Mouse (Mus musculus): ENCODE data around the gene B4galt5.

B4galt5 gene

DNA sequence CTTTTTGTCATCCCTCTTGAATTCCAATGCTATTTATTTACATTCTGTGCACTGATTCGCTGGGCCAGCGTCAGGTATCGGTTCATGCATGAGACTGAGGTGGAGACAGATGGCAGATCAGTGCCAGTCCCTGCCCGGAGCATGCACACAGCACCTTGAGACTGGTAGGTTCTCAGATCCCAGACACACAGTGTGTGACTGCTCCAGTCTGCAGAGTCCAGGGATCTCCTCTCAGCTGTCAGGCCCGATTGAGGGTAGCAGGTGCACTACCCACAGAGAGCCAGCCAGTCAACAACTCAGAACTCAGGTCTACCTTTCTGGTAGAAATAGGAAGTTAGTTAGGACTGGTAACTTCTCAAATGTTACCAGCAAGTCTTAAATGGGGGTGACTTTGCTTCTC lies 18.4 kb downstream of the B4galt5 start:
- DNase-seq, result no peak

DNA sequence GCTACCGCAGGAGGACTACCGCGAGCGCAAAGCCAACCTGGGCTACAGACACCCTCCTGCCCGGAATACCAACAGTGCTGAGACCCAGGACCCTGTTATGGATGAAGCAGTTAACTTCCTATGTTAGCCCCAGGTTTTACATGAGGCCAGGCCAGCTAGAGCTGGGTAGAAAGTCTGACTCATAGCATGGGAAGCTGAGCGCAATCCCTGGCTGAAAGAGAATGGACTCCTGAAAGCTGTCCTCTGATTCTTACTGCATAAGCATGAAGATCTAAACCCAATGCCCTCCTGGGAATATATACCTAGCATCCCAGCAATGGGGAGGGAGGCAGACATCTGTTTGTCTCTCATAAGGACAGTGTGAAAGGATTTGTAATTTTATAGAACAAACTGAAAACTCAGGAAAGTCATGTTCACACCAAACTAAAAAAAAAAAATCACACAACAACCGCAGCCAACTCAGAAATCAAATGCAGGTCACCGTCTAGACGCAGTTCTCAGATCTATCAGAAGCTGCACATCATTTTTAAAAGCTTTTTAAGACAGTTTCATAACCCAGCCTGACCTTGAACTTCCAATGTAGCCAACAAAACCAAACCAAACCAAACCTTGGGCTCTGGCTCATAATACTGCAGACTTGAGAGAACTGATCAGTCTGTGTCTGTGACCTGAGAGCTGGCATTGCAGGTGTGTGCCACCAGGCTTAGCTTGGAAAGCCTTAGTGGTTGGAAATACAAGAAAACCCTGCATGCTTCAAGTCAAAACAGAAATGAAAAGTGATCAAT lies 19.3 kb downstream of the B4galt5 start:
- no peak for DNase-seq

DNA sequence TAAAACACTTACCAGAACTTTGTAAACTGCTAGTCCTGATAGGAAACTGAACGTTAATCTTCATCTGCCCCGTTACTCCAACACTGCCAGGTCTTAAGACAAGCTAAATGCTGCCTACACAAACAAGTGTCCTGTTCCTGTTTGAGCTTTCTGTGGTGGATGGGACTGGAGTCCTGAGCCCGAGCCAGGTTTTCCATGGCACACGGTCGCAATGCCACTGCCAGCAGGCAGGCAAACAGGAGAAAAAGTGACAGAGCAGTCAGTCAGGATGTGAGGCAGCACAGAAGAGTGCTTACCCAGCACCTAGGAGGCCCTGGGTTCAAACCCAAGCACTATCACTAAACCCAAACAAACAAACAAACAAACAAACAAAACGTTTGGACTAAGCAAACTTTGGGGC lies 20.6 kb downstream of the B4galt5 start:
- DNase-seq, result no peak

DNA sequence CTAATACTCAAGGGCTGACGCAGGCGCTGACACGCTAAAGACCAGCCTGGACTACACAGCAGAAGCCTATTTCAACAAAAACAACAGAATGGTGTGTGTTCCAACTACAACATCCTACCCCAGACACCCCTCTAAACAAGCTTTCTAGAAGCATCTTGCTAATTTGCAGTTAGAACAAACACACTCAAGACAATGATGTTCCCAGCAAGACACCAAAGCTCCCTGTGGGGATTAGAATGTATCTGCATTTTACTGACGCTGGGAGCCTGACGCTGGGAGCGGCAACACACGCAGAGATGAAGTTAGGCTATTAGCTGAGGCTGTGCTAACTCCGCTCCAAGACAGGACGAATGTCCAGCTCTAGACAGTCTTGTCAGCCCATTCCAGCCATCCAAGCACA lies 22.4 kb downstream of the B4galt5 start:
- DNase-seq, result no peak

DNA sequence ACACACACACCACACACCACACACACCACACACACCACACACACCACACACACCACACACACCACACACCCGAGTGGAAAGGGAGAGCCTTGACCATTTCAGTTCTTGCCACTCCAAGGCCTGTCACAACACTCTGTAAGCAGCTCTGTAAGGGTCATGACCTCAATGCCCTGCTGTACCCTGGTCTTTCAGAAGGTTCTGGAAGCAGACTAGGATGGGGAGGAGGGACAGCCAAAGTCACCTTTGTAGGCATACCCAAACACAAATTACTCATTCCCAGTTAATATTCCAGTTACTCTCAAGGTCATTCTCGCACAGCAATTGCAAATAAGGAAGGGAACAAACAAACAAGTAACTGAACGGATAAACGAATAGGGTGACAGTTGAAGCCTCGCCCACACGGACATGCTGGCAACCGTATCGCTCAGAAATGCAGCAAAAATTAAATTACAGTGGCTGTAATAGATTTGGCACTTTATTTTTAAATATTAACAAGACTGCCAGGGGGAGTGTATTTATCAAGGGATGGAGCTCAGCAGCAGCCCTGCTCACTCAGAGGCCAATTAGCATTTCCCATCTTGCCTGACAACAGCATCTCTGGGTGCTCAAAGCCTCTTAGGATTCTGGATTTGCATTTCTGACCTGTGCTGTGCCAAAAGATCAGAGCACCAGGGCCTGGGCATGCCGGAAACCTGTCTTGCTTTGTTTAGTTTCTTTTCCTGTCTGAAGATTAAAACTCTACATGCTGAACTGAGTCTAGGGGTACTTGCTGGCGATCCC lies 24.6 kb downstream of the B4galt5 start:
- DNase-seq, result peak; percentile 54

DNA sequence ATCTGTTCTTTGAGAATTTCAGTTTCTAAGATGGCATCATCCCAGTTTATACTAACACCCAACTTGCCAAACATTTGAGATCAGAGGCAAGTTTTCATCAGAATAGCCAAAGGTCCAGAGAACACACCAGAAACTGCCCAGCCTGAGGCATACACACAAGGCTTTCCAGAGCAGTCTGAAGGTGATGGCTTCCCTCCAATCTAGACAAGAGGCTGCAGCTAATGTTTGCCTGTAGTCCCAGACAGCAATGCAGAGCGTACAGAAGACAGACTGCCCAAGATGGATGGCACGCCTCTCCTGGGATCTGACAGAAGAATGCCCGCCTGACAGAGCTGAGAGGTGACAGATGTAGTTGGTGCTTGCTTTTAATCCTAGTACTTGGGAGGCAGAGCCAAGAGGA lies 25.9 kb downstream of the B4galt5 start:
- no peak for DNase-seq

GRCm38 (mm10) chr2:167321372-167321771 lies 27.6 kb downstream of the B4galt5 start:
- no peak for DNase-seq

GRCm38 (mm10) chr2:167318981-167319380 lies 30.0 kb downstream of the B4galt5 start:
- DNase-seq, result peak; percentile 52

GRCm38 (mm10) chr2:167316724-167317187 lies 32.2 kb downstream of the B4galt5 start:
- peak; percentile 45 for DNase-seq

- no peak for DNase-seq
Measured at GRCm38 (mm10) chr2:167314491-167314890, 34.5 kb downstream of the B4galt5 start.

DNA sequence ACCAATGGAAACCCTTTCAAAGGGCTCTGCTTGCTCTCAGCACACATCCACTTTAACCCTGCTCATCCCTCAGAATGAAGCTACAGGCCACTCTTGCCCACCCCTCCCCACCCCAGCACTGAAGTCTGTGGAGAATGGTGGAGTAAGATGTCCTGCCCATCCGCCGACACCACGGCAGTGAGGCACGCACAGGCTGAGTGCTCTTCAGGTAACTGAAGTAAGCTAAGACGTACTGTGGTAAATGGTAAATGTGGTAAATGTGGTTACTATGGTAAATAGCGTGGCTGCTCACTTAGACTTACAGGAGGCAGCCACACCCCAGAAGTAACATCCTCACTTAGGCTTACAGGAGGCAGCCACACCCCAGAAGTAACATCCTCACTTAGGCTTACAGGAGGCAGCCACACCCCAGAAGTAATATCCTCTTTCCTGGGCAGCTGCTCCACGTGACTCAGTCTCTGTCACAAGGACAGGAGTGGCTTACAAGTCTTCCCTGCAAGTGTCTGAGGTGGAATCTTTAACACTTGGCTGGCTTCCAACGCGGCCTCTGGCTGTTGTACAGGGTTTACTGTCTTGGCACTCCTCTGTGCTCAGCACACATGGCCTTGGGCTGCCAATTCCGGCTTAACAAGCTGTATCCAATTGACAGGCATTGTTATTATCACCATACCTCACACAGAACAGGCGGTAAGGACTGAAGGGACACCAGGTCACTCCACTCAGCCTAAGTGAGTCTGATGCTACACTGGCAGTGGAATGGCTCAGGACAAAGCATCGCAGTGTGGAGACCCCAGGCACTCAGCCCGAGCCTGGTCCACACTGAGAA lies 35.3 kb downstream of the B4galt5 start:
- no peak for DNase-seq

DNA sequence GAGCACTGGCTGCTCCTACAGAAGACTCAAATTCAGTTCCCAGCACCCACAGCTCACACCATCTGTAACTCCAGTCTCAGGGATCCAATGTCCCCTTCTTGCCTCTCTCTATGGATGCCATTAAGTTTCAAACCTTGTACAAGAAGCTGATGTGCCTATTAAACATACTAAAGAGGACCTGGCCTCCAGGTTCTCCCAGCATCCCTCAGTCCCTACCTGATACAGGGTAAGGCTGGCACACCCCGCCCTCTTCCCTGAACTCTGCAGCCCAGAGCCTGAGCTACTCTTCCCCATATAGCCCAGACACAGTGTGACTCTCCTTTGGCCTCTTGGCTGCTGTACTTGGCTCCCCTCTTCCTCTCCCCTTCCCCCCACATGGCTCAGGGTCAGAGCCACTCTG lies 38.9 kb downstream of the B4galt5 start:
- no peak for DNase-seq

GRCm38 (mm10) chr2:167309286-167309685 lies 39.7 kb downstream of the B4galt5 start:
- DNase-seq, result peak; percentile 1

DNA sequence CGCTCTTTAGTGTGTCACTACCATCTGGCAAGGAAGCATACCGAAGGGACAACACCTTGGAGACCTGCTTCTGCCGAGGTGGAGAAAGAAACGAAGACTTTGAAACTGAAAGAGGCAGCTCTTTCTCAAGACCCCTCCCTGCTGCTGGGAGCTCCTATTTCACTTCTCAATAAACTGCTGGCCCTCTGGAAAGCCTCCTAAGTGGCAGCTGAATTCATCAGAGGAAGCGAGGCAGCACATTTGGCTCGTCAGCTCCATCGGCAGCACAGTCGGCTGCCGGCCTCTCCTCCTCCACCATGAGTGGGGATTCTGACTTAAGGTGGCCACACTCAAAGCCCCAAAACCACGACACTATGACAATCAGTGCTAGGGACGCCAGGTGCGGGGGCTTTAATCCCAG lies 41.3 kb downstream of the B4galt5 start:
- peak; percentile 17 for DNase-seq

GRCm38 (mm10) chr2:167306626-167307541 lies 42.1 kb downstream of the B4galt5 start:
- DNase-seq, result peak; percentile 1

DNA sequence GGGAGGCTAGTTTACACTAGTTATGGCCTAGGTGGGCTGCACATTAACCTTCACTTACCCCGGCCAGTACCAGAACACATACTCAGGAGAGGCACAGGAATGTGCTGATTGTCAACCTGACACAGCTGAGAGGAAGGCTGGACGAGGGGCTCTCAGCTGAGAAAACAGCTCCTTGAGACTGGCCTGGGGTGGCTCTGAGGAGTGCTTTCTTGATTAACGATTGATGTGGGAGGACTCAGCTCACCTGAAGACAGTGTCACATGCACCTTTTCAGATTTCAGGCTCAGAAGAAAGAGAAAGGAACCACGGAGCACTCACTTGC lies 42.7 kb downstream of the B4galt5 start:
- DNase-seq, result peak; percentile 1

DNA sequence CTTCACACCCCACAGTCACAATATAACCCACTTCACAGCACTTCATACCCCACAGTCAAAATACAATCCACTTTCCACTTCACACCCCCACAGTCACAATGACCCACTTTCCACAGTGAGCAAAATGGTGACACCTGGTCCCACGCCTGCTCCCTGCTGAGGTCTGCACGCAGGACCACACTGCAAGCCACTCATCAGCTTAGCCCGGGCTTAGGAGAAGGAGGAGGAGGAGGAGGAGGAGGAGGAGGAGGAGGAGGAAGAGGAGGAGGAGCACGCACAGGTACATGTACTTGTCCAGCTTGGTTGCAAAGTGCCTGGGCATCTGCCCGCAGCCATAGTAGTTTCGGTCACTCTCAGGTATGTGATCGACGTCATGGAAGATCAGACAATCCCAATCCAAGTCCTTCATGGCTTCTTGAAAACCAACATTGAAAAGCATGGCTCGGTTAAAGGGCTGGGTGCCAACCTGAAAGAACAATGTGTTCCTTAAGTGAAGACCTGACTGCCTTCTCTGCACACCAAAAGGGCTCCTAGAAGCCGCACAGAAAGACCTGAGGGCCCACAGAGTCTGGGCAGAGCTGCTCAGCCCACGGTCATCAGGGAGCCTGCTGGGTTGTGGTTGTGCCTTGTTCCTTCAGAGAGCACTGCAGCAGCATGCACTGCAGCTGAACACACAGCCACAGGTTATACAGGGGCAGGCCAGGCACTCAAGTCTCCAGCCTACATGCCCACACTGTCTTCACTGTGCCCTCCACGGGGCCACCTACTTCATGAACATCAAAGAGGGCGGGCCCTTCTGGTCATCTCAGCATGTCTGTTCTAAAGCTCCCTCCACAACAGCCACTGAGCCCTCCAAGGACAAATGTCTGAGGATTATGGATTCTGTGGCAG lies 43.4 kb downstream of the B4galt5 start:
- peak; percentile 1 for DNase-seq

DNA sequence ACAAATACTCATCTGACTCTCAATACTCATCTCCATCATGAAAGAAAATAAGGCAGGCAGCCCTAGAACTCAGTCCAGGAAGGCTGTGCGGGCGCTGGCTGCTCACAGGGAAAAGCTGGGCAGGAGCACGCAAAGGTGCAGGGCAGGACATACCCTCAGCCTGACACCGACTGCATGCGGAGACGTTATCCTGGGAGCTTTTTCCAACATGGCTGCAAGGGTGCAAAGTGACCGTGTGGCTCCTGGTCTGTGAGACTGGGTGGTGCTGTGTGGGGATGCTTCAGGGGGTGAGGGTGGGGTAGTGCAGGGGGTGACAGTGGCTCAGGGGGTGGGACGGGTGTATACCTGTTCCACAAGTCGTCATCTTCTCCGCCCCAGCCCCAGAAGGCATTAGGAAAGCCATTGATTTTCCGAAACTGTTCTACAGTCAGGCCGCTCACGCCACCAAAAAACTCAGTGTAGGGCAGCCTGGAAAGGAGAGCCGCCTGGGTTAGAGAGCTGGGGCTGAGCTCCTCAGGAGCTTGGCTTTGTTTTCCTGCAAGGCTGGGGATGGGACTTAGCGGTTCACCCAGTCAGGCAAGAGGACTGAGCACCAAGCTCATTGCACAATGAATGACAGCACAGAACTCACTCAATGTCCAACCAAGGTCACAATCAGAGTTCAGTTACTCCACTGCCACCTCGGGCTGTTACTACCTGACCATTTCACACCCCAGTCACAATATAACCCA lies 44.2 kb downstream of the B4galt5 start:
- DNase-seq, result peak; percentile 0

GRCm38 (mm10) chr2:167303806-167304205 lies 45.2 kb downstream of the B4galt5 start:
- peak; percentile 1 for DNase-seq

DNA sequence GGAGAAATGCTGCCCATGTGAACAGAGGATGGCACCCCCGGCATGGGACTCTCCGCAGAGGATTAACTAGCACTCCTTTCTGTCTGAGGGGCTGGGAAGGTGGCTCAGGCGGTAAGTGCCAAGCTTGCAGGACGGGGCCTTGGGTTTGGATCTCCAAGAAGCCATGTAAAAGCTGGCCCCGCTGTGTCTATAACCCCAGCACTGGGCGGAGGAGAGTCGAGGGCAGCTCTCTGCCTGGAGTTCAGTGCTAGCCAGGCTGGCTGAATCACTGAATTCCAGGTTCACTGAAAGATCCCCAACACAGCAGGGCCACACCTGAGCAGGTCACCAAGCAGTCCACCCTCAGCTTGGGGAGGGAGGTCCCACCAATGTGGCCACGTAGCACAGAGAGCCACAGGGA lies 45.8 kb downstream of the B4galt5 start:
- peak; percentile 2 for DNase-seq

Data from layer of hippocampus, adult 9-11 months (tissue).